ENCODE assay signal across 8 mouse cellular contexts in genomic region chr5:135106758-135107256, GRCm38 (mm10). TPM values are rescaled to one million over a fixed set of nuclear protein-coding genes. Genes with fewer than 3 reads are reported as not detected.
A peak's percentile ranks its signal among the peaks of the same experiment; 100 is the strongest.
DNase-seq lines count a peak whose midpoint lies in the region.

No protein-coding gene starts in this region.

- H3K4me3 ChIP-seq in megakaryocyte, embryonic 14.5 days (replicated peaks) = peak overlapping the region; percentile 91

- no peaks in the 10 kb centered on the region for H3K36me3 ChIP-seq in megakaryocyte, embryonic 14.5 days (replicated peaks; ENCODE audit: low read length)

- H3K4me1 ChIP-seq in megakaryocyte, embryonic 14.5 days = peaks cover 19% of the 10 kb centered on the region

- peaks cover 86% of the 10 kb centered on the region for H3K27me3 ChIP-seq in megakaryocyte, embryonic 14.5 days (replicated peaks)

- peak; percentile 93 for DNase-seq in adrenal gland, postnatal 10 days
- peak; percentile 76 for DNase-seq in embryo, embryonic 11.5 days (ENCODE audit: low read depth, low spot score)
- peak; percentile 73 for DNase-seq in gastrocnemius, postnatal 36 days
- DNase-seq in induced T-regulatory cell, adult 2 months (ENCODE audit: low read depth) = peak; percentile 94
- DNase-seq in left cerebral cortex, postnatal 10 days (ENCODE audit: extremely low spot score in 1 of 2, low spot score in 2 of 2) = peak; percentile 48 to 86
- DNase-seq in right cerebral cortex, postnatal 10 days (ENCODE audit: low spot score in 2 of 2) = peak; percentile 81 to 87
- DNase-seq in urinary bladder, postnatal 25 days (ENCODE audit: low spot score) = peak; percentile 58

- intact Hi-C loops in gastrocnemius, postnatal 36 days (cut with DNase I) = no loop called here
- intact Hi-C loops in left cerebral cortex, postnatal 10 days (cut with DNase I) = loop anchor here (10.0 kb wide), 1 partner anchor 238 kb away; no protein-coding TSS in a partner anchor

- peaks cover 7% of the 10 kb centered on the region for H3K9me3 ChIP-seq in megakaryocyte, embryonic 14.5 days

RNA-seq across cellular contexts. Expression of gene Mlxipl, which starts 17.1 kb away (rescaled TPM):
- total RNA-seq in adrenal gland, postnatal 10 days (2021) = 10 to 100 TPM; 59.1 to 71.7 TPM
- 10 to 100 TPM; 62.4 to 79.9 TPM for total RNA-seq in gastrocnemius, postnatal 36 days (2021)
- total RNA-seq in left cerebral cortex, postnatal 10 days (2021) = 1 to 10 TPM; 3.6 to 4.0 TPM
- 0.12 TPM in 1 of 2 replicates, not detected in the other for polyA plus RNA-seq in megakaryocyte, embryonic 14.5 days (2012; ENCODE audit: insufficient read depth, low replicate concordance)

RNA-seq across cellular contexts. Expression of gene Vps37d, which starts 28.7 kb away (rescaled TPM):
- total RNA-seq in adrenal gland, postnatal 10 days (2021) = 1 to 10 TPM; 3.8 to 4.5 TPM
- under 1 TPM; 0.33 to 0.49 TPM for total RNA-seq in gastrocnemius, postnatal 36 days (2021)
- total RNA-seq in left cerebral cortex, postnatal 10 days (2021) = 10 to 100 TPM; 28.9 to 32.7 TPM
- 0.44 and 2.3 TPM in 2 replicates for polyA plus RNA-seq in megakaryocyte, embryonic 14.5 days (2012; ENCODE audit: insufficient read depth, low replicate concordance)

RNA-seq across cellular contexts. Expression of gene Bud23, which starts 42.0 kb away (rescaled TPM):
- total RNA-seq in adrenal gland, postnatal 10 days (2021) = 10 to 100 TPM; 41.3 to 44.6 TPM
- 10 to 100 TPM; 26.9 to 30.0 TPM for total RNA-seq in gastrocnemius, postnatal 36 days (2021)
- total RNA-seq in left cerebral cortex, postnatal 10 days (2021) = 10 to 100 TPM; 39.7 to 50.1 TPM
- 67.0 and 146 TPM in 2 replicates for polyA plus RNA-seq in megakaryocyte, embryonic 14.5 days (2012; ENCODE audit: insufficient read depth, low replicate concordance)

RNA-seq across cellular contexts. Expression of gene Tbl2, which starts 42.6 kb away (rescaled TPM):
- total RNA-seq in adrenal gland, postnatal 10 days (2021) = 10 to 100 TPM; 23.2 to 23.5 TPM
- total RNA-seq in gastrocnemius, postnatal 36 days (2021) = 1 to 10 TPM; 9.7 to 9.8 TPM
- total RNA-seq in left cerebral cortex, postnatal 10 days (2021) = 10 to 100 TPM; 23.3 to 23.6 TPM
- polyA plus RNA-seq in megakaryocyte, embryonic 14.5 days (2012; ENCODE audit: insufficient read depth, low replicate concordance) = 6.6 TPM in 1 of 2 replicates, not detected in the other

RNA-seq across cellular contexts. Expression of gene Dnajc30, which starts 42.8 kb away (rescaled TPM):
- total RNA-seq in adrenal gland, postnatal 10 days (2021) = 10 to 100 TPM; 23.7 to 24.5 TPM
- 10 to 100 TPM; 25.4 to 27.3 TPM for total RNA-seq in gastrocnemius, postnatal 36 days (2021)
- total RNA-seq in left cerebral cortex, postnatal 10 days (2021) = 10 to 100 TPM; 37.5 to 38.1 TPM
- polyA plus RNA-seq in megakaryocyte, embryonic 14.5 days (2012; ENCODE audit: insufficient read depth, low replicate concordance) = 42.1 and 116 TPM in 2 replicates

Comparison
In these comparisons a context has a peak if more than half of its experiments do, and no peak if none do; other contexts are left out.
1. Peak in every context shown above with its lines: DNase-seq and H3K4me3 ChIP-seq.
2. RNA of gene Mlxipl, which starts 17.1 kb away (total RNA-seq): 62.4 to 79.9 TPM in gastrocnemius, postnatal 36 days and 59.1 to 71.7 TPM in adrenal gland, postnatal 10 days; 3.6 to 4.0 TPM in left cerebral cortex, postnatal 10 days; every median in the first group is over 10 times any median in the second.
3. RNA of gene Vps37d, which starts 28.7 kb away (total RNA-seq): 28.9 to 32.7 TPM in left cerebral cortex, postnatal 10 days; 3.8 to 4.5 TPM in adrenal gland, postnatal 10 days and 0.33 to 0.49 TPM in gastrocnemius, postnatal 36 days; every median in the first group is over 4 times any median in the second.